Mouse (Mus musculus) kidney, embryonic 14.5 days (tissue): ENCODE measurements around the gene Dnm1. TPM values are rescaled to one million over a fixed set of nuclear protein-coding genes. Genes with fewer than 3 reads are reported as not detected.

Source experiments
- ATAC-seq: fragments of 200-750 bp; cut with Nextera tagmentation; 2 replicates; pipeline ENCODE4 v1.8.0; 2017; ENCODE audit warnings: moderate number of reproducible peaks, mild to moderate bottlenecking, moderate TSS enrichment, moderate library complexity; ENCODE audit not compliant: low FRiP score, low TSS enrichment
- H3K27ac ChIP-seq: fragments of 300-500 bp; sonication (generic); 2 replicates; pipeline ENCODE4 v1.5.1; 2014; ENCODE audit warnings: low read depth, mild to moderate bottlenecking, low read length, moderate library complexity, mixed read lengths
- H3K27me3 ChIP-seq: fragments of 300-500 bp; sonication (generic); 2 replicates; pipeline ENCODE4 v1.6.1; 2014; ENCODE audit warnings: mild to moderate bottlenecking, low read length; ENCODE audit not compliant: control insufficient read depth, insufficient read depth
- H3K36me3 ChIP-seq: fragments of 300-500 bp; sonication (generic); 2 replicates; pipeline ENCODE4 v1.6.1; 2014; ENCODE audit warnings: low read length, mixed read lengths; ENCODE audit not compliant: control insufficient read depth, insufficient read depth
- H3K4me1 ChIP-seq: fragments of 300-500 bp; sonication (generic); 2 replicates; pipeline ENCODE4 v1.6.1; 2014; ENCODE audit warnings: low read length, mixed read lengths; ENCODE audit not compliant: control insufficient read depth, insufficient read depth
- H3K4me2 ChIP-seq: fragments of 300-500 bp; sonication (generic); replicated peaks from 2 replicates; pipeline ENCODE4 v1.6.1; 2014; ENCODE audit warnings: low read depth, mild to moderate bottlenecking, low read length
- H3K4me3 ChIP-seq: fragments of 300-500 bp; sonication (generic); 2 replicates; pipeline ENCODE4 v1.5.1; 2014; ENCODE audit warnings: mild to moderate bottlenecking, low read length
- H3K9ac ChIP-seq: fragments of 300-500 bp; sonication (generic); 2 replicates; pipeline ENCODE4 v1.6.1; 2014; ENCODE audit warnings: low read depth, mild to moderate bottlenecking, low read length, moderate library complexity
- H3K9me3 ChIP-seq: fragments of 300-500 bp; sonication (generic); 2 replicates; pipeline ENCODE4 v1.6.1; 2016; ENCODE audit warnings: low read length; ENCODE audit not compliant: control insufficient read depth
- WGBS: fragments of 180-500 bp; shearing (Covaris S2); extraction: QIAGEN DNeasy Blood & Tissue Kit; methylation state at CpG from one replicate; pipeline ENCODE4 v1.1.7; 2014; 5-methylcytosine and 5-hydroxymethylcytosine counted together
- polyA plus RNA-seq: library from polyadenylated mRNA; unstranded; fragments of >200 nt; fragmentation: Nextera tagmentation; extraction: Ambion mirVana; gene quantifications from 2 replicates; pipeline ENCODE4 v1.2.1, GENCODE M21; 2014

Gene Dnm1
- polyA plus RNA-seq, 1 experiment from 2014 or later, result 11.5 TPM

DNA sequence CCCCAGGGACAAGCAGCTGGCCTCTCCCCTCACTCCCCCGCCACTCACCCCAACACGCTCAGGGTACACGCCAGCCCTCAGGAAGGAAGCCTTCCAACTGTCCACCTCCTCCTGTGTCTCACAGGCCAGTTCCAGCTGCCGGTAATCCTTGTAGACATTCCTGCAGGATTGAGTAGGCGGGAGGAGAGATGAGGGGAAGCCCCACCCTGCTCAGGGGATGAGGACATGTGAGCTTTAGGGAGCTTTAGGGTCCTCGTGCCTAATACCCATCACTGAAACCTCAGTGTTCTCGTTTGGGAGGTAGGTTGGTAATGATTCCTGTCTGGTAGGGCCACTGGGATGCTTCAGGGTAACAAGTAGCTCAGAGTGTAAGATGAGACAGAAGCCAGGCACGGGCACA lies 37.4 kb downstream of the Dnm1 start:
- H3K4me3 ChIP-seq, result no peak overlapping the region
- H3K9ac ChIP-seq, result no peak overlapping the region
- peaks cover 3% of the 10 kb centered on the region; the same call in 1 of the 2 replicates for H3K27me3 ChIP-seq
- H3K27ac ChIP-seq, result peak overlapping the region; percentile 64; the same call in 1 of the 2 replicates
- H3K4me1 ChIP-seq, result peaks cover 58% of the 10 kb centered on the region
- H3K36me3 ChIP-seq, result no peaks in the 10 kb centered on the region
- no peak overlapping the region for H3K4me2 ChIP-seq
- 13% methylated on average over 8 of the region's 8 CpGs for WGBS
- ATAC-seq, result no peak
- no peaks in the 10 kb centered on the region for H3K9me3 ChIP-seq

GRCm38 (mm10) chr2:32314831-32315230 lies 38.3 kb downstream of the Dnm1 start:
- 0 out of 2 replicates have a peak overlapping the region, but pooled peaks have one; percentile 64 for H3K27ac ChIP-seq
- peaks cover 55% of the 10 kb centered on the region for H3K4me1 ChIP-seq
- H3K9me3 ChIP-seq, result no peaks in the 10 kb centered on the region
- H3K36me3 ChIP-seq, result no peaks in the 10 kb centered on the region
- no peak for ATAC-seq
- H3K4me2 ChIP-seq, result no peak overlapping the region
- no peak overlapping the region for H3K4me3 ChIP-seq
- H3K27me3 ChIP-seq, result peaks cover 3% of the 10 kb centered on the region; the same call in 1 of the 2 replicates
- no peak overlapping the region for H3K9ac ChIP-seq
- WGBS, result 97% methylated on average over 14 of the region's 14 CpGs

DNA sequence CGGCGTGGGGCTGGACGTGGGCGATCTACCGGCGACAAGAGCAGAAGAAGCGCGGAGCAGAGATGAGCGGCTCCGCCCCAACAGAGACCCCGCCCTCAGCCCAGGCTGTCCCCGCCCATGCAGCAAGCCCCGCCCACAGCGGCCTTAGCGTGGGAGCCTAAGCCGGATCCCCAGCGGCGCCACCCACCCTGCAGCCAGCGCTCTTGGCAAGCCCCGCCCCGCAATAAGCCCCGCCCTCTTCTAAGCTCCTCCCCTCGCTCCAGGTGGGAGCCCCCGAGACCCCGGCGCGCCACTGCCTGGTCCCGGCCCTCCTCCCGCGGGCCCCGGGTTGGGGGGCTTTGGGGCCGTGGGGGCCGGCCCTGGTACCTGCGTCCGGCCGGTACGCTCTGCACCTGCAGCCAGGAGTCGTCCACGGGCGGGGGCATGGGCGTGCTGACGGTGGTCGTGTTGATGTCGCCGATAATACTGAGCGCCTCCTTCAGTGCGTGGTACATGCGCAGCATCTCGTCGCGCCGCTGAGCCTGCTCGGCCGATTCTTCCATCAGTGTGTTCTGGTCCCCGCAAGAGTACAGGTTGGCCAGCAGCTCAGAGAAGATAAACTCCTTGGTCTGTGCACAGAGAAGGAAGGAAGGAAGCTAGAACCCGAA lies 40.7 kb downstream of the Dnm1 start:
- ATAC-seq, result peak; percentile 86
- no peak overlapping the region for H3K27ac ChIP-seq
- peak overlapping the region; percentile 81 for H3K4me3 ChIP-seq
- no peaks in the 10 kb centered on the region for H3K9me3 ChIP-seq
- H3K27me3 ChIP-seq, result 0 out of 2 replicates have a peak, but pooled peaks cover 3% of the 10 kb centered on the region
- H3K9ac ChIP-seq, result peak overlapping the region; percentile 81
- 2% methylated on average over 55 of the region's 56 CpGs for WGBS
- H3K4me2 ChIP-seq, result peak overlapping the region; percentile 100
- peaks cover 12% of the 10 kb centered on the region; the same call in 1 of the 2 replicates for H3K36me3 ChIP-seq
- peaks cover 37% of the 10 kb centered on the region for H3K4me1 ChIP-seq

DNA sequence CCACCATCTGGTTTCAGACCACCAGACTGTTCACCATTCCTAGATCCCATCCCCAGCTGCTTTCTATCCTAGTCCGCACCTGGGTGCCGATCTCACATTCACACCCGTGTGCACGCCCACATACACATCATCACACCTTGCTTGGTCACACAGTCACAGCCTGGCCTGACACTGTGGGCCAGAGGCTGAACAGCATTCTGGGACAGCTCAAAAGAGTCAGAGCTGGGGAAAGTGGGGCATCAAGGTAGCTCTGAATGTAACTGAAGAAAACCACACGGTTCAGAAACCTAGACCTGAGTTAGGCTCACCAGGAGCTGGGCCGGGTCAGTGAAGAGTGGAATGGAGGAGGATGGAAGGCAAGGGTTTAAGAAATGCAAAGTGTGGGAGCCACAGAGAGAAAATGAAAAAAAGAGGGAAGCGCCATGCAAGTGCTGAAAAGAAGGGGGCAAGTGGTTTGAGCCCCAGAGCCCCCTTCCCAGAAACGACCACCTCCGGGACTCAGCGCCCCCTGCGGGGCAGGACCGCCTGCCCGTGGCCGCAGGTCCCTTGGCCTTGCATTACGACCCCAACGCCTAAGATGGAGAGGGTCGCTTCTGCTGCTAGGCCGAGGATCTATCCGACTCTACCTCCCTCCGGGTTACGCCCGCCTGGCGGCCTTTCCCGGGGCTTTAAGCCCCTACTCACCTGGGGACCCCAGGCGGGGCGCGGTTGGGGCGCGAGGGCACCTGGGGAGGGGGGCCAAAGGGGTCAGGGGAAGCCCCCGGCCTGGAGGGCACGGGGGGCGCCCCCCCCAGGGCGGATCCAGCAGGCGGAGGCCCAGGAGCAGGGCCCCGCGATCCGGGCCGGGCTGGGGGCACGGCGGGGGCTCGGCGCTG lies 41.5 kb downstream of the Dnm1 start:
- Histone ChIP-seq H3K4me3 (peak overlapping the region; percentile 81), H3K4me2 (peak overlapping the region; percentile 100), H3K27ac (no peak overlapping the region), H3K27me3 (0 out of 2 replicates have a peak, but pooled peaks cover 3% of the 10 kb centered on the region), H3K4me1 (peaks cover 30% of the 10 kb centered on the region), H3K9ac (peak overlapping the region; percentile 81), H3K36me3 (peaks cover 20% of the 10 kb centered on the region; the same call in 1 of the 2 replicates), H3K9me3 (no peaks in the 10 kb centered on the region)
- ATAC-seq, result peak; percentile 22; the same call in 1 of the 2 replicates
- 6% methylated on average over 33 of the region's 42 CpGs for WGBS

DNA sequence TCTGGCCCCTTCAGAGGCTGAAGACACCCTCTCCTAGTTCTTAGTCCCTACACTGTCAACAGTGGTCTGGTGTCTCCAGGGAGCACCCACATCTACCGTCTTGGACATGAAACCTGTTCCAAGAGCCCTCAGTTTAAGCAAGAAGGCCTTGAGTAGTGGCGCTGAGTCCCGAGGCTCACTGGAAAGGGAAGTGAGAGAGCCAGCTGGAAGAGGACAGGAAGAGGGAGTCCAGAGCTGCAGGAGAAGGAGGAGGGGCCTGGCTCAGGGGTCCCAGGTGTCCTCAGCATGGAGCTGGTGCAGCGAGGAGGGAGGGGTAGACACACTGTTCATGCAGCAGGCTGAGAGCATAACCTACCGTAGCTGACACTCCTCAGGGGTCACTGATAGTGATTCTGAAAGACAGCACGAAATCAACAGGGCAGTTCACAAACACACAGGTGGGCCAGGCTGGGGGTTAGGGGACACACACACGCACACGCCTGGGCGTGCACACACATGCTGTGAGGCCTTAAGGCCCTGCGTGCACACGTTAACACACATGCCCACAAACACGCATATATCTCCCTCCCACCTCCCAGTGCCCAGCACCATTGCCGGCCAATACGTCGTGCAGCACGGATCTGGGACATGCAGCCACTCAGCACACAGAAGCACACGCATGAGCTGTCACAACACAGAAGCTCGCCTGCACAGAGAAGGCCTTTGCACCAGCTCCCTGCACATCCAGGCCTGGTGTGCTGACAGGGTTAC lies 42.9 kb downstream of the Dnm1 start:
- Histone ChIP-seq H3K27me3 (0 out of 2 replicates have a peak, but pooled peaks cover 3% of the 10 kb centered on the region), H3K36me3 (peaks cover 34% of the 10 kb centered on the region), H3K9me3 (no peaks in the 10 kb centered on the region), H3K4me3 (no peak overlapping the region), H3K27ac (no peak overlapping the region), H3K9ac (no peak overlapping the region), H3K4me1 (peaks cover 17% of the 10 kb centered on the region), H3K4me2 (no peak overlapping the region)
- 87% methylated on average over 18 of the region's 18 CpGs for WGBS
- ATAC-seq, result no peak

- Histone ChIP-seq H3K27ac (no peak overlapping the region), H3K4me1 (peaks cover 15% of the 10 kb centered on the region), H3K9me3 (no peaks in the 10 kb centered on the region), H3K36me3 (peaks cover 46% of the 10 kb centered on the region), H3K4me3 (no peak overlapping the region), H3K9ac (no peak overlapping the region), H3K4me2 (no peak overlapping the region), H3K27me3 (0 out of 2 replicates have a peak, but pooled peaks cover 3% of the 10 kb centered on the region)
- WGBS, result 84% methylated on average over 16 of the region's 16 CpGs
- no peak for ATAC-seq
Observed at GRCm38 (mm10) chr2:32308870-32309568, 44.1 kb downstream of the Dnm1 start.

- WGBS, result 54% methylated on average over 8 of the region's 8 CpGs
- H3K36me3 ChIP-seq, result peaks cover 55% of the 10 kb centered on the region
- H3K27me3 ChIP-seq, result 0 out of 2 replicates have a peak, but pooled peaks cover under 1% of the 10 kb centered on the region
- no peak overlapping the region for H3K4me2 ChIP-seq
- H3K27ac ChIP-seq, result no peak overlapping the region
- H3K9ac ChIP-seq, result no peak overlapping the region
- no peak overlapping the region for H3K4me3 ChIP-seq
- ATAC-seq, result no peak
- no peaks in the 10 kb centered on the region for H3K9me3 ChIP-seq
- H3K4me1 ChIP-seq, result peaks cover 15% of the 10 kb centered on the region
Observed at GRCm38 (mm10) chr2:32307941-32308760, 45.0 kb downstream of the Dnm1 start.
